8 mouse cellular contexts compared by ENCODE assay signal in genomic region chr1:136126895-136127294, GRCm38 (mm10). TPM values are rescaled to one million over a fixed set of nuclear protein-coding genes. Genes with fewer than 3 reads are reported as not detected.
DNase-seq lines count a peak whose midpoint lies in the region; ATAC-seq and TF ChIP-seq lines count a peak whose summit lies in the region.

No protein-coding gene starts in this region.

- H3K36me3 ChIP-seq in liver, postnatal 0 days (replicated peaks; ENCODE audit: insufficient read depth, low read length) = no peaks in the 10 kb centered on the region
- H3K36me3 ChIP-seq in liver, embryonic 12.5 days = no peaks in the 10 kb centered on the region
- no peaks in the 10 kb centered on the region for H3K36me3 ChIP-seq in intestine, embryonic 16.5 days (ENCODE audit: control insufficient read depth, insufficient read depth, low read length)

- H3K4me1 ChIP-seq in liver, postnatal 0 days (ENCODE audit: insufficient read depth) = peaks cover 32% of the 10 kb centered on the region
- peaks cover 66% of the 10 kb centered on the region for H3K4me1 ChIP-seq in liver, embryonic 12.5 days
- peaks cover 44% of the 10 kb centered on the region for H3K4me1 ChIP-seq in intestine, embryonic 16.5 days (ENCODE audit: control insufficient read depth, insufficient read depth, low read length)

- TF ChIP-seq CTCF in liver, postnatal 0 days (IDR thresholded peaks at IDR 0.05; ENCODE audit: low read depth) = no peak

- H3K9ac ChIP-seq in liver, postnatal 0 days (replicated peaks) = no peak overlapping the region
- no peak overlapping the region for H3K9ac ChIP-seq in liver, embryonic 12.5 days
- no peak overlapping the region for H3K9ac ChIP-seq in intestine, embryonic 16.5 days (ENCODE audit: low read depth, low read length)

- no peak overlapping the region for H3K4me2 ChIP-seq in liver, postnatal 0 days (ENCODE audit: low read depth, low read length)
- H3K4me2 ChIP-seq in liver, embryonic 12.5 days = no peak overlapping the region
- no peak overlapping the region for H3K4me2 ChIP-seq in intestine, embryonic 16.5 days (ENCODE audit: low read depth, low read length)

- 0 out of 2 replicates have a peak overlapping the region, but pooled peaks have one; percentile 7 for H3K27ac ChIP-seq in liver, postnatal 0 days (ENCODE audit: low read depth)
- H3K27ac ChIP-seq in liver, embryonic 12.5 days = no peak overlapping the region
- H3K27ac ChIP-seq in intestine, embryonic 16.5 days (ENCODE audit: low read length) = peak overlapping the region; percentile 65

- ATAC-seq in liver, postnatal 0 days = peak; percentile 28; the same call in 1 of the 2 replicates
- ATAC-seq in liver, embryonic 12.5 days = no peak
- ATAC-seq in common myeloid progenitor, adult 5-6 weeks (replicated peaks; ENCODE audit: low read depth, poor library complexity, severe bottlenecking) = peak; percentile 33; the same call in 1 of the 2 replicates
- no peak for ATAC-seq in intestine, embryonic 16.5 days
- ATAC-seq in megakaryocyte-erythroid progenitor cell, adult 5-6 weeks (replicated peaks; ENCODE audit: low FRiP score, low TSS enrichment, poor library complexity, severe bottlenecking) = no peak
- ATAC-seq in activated CD4-positive, CD25-positive, alpha-beta regulatory T cell, adult 4 months = no peak

- no peaks in the 10 kb centered on the region for H3K9me3 ChIP-seq in liver, postnatal 0 days (ENCODE audit: low read length)
- H3K9me3 ChIP-seq in liver, embryonic 12.5 days (replicated peaks) = no peaks in the 10 kb centered on the region
- H3K9me3 ChIP-seq in intestine, embryonic 16.5 days (ENCODE audit: control insufficient read depth, low read length) = no peaks in the 10 kb centered on the region

- H3K4me3 ChIP-seq in liver, postnatal 0 days (ENCODE audit: low read depth, low read length) = no peak overlapping the region
- H3K4me3 ChIP-seq in liver, embryonic 12.5 days = no peak overlapping the region
- no peak overlapping the region for H3K4me3 ChIP-seq in intestine, embryonic 16.5 days (ENCODE audit: low read length)

- peak; percentile 50 for DNase-seq in liver, postnatal 0 days
- peak; percentile 6 for DNase-seq in naive thymus-derived CD4-positive, alpha-beta T cell, adult 2 months (ENCODE audit: low read depth)
- DNase-seq in thymus, postnatal 0 days (ENCODE audit: low spot score) = no peak

- 52% methylated on average over 10 of the region's 10 CpGs for WGBS in liver, postnatal 0 days (ENCODE audit: insufficient replicate concordance)
- 55% methylated on average over 10 of the region's 10 CpGs for WGBS in liver, embryonic 12.5 days (ENCODE audit: insufficient replicate concordance)
- 54% methylated on average over 10 of the region's 10 CpGs for WGBS in intestine, embryonic 16.5 days

- H3K27me3 ChIP-seq in liver, postnatal 0 days (ENCODE audit: insufficient read depth, low read length) = 0 out of 2 replicates have a peak, but pooled peaks cover 6% of the 10 kb centered on the region
- peaks cover 10% of the 10 kb centered on the region for H3K27me3 ChIP-seq in liver, embryonic 12.5 days (replicated peaks)
- H3K27me3 ChIP-seq in intestine, embryonic 16.5 days (replicated peaks; ENCODE audit: control insufficient read depth, insufficient read depth, low read length) = no peaks in the 10 kb centered on the region

- no peak for TF ChIP-seq EP300 in liver, postnatal 0 days (IDR thresholded peaks at IDR 0.05; ENCODE audit: low read depth)

RNA-seq across cellular contexts. Expression of gene Kif21b, which starts 4.3 kb away (rescaled TPM):
- 0.91 and 1.1 TPM in 2 replicates for polyA plus RNA-seq in liver, postnatal 0 days (2015; fragmentation: Nextera tagmentation; extraction: Ambion mirVana)
- 2.9 and 3.6 TPM in 2 replicates for polyA plus RNA-seq in liver, embryonic 12.5 days (2016; fragmentation: Nextera tagmentation; extraction: Ambion mirVana)
- 13.4 and 13.5 TPM in 2 replicates for total RNA-seq in common myeloid progenitor, adult 5-6 weeks (2017)
- 4.3 and 4.8 TPM in 2 replicates for polyA plus RNA-seq in intestine, embryonic 16.5 days (2015; fragmentation: Nextera tagmentation; extraction: Ambion mirVana)
- 13.7 and 21.6 TPM in 2 replicates for total RNA-seq in megakaryocyte-erythroid progenitor cell, adult 5-6 weeks (2014; fragmentation: Nextera tagmentation)
- 4.0 and 5.7 TPM in 2 replicates for total RNA-seq in megakaryocyte-erythroid progenitor cell, adult 5-6 weeks (2017)
- 14.8 and 20.3 TPM in 2 replicates for polyA plus RNA-seq in thymus, postnatal 0 days (2015; fragmentation: Nextera tagmentation; extraction: Ambion mirVana)
- polyA plus RNA-seq in activated CD4-positive, CD25-positive, alpha-beta regulatory T cell, adult 4 months (2017; shearing (Covaris generic)) = 10 to 100 TPM; 26.6 to 31.2 TPM

Comparison
In these comparisons a context has a peak if more than half of its experiments do, and no peak if none do; other contexts are left out.
1. ATAC-seq: peak in liver, postnatal 0 days (single experiment) and common myeloid progenitor, adult 5-6 weeks (single experiment); none in liver, embryonic 12.5 days (single experiment), intestine, embryonic 16.5 days (single experiment), megakaryocyte-erythroid progenitor cell, adult 5-6 weeks (single experiment) and activated CD4-positive, CD25-positive, alpha-beta regulatory T cell, adult 4 months (single experiment).